Mouse (Mus musculus): ENCODE measurements around the gene Mapkapk3. TPM values are rescaled to one million over a fixed set of nuclear protein-coding genes. Genes with fewer than 3 reads are reported as not detected.

The Mapkapk3 gene
- polyA plus RNA-seq, 1 experiment from 2014 or later = 26.2 TPM

GRCm38 (mm10) chr9:107252164-107252563, 37.5 kb downstream of the Mapkapk3 start:
- Histone ChIP-seq H3K36me3 (ENCODE audit: control insufficient read depth, insufficient read depth) (peaks cover 19% of the 10 kb centered on the region; the same call in 1 of the 2 replicates), H3K27me3 (replicated peaks; ENCODE audit: control insufficient read depth, insufficient read depth, low read length) (no peaks in the 10 kb centered on the region), H3K4me2 (replicated peaks; ENCODE audit: low read depth) (no peak overlapping the region), H3K4me1 (replicated peaks; ENCODE audit: control insufficient read depth, insufficient read depth, low read length) (no peaks in the 10 kb centered on the region), H3K27ac (ENCODE audit: low read depth, low read length) (no peak overlapping the region), H3K9me3 (ENCODE audit: control insufficient read depth) (no peaks in the 10 kb centered on the region), H3K9ac (ENCODE audit: low read depth, low read length) (no peak overlapping the region), H3K4me3 (ENCODE audit: low read depth, low read length) (no peak overlapping the region)
- no peak for TF ChIP-seq CTCF (IDR thresholded peaks at IDR 0.05; ENCODE audit: low read depth)
- ATAC-seq = no peak
- 31% methylated on average over 5 of the region's 5 CpGs for WGBS

- Histone ChIP-seq H3K4me3 (ENCODE audit: low read depth, low read length) (no peak overlapping the region), H3K4me2 (replicated peaks; ENCODE audit: low read depth) (no peak overlapping the region), H3K27ac (ENCODE audit: low read depth, low read length) (no peak overlapping the region), H3K27me3 (replicated peaks; ENCODE audit: control insufficient read depth, insufficient read depth, low read length) (no peaks in the 10 kb centered on the region), H3K9ac (ENCODE audit: low read depth, low read length) (no peak overlapping the region), H3K4me1 (replicated peaks; ENCODE audit: control insufficient read depth, insufficient read depth, low read length) (no peaks in the 10 kb centered on the region), H3K36me3 (ENCODE audit: control insufficient read depth, insufficient read depth) (peaks cover 6% of the 10 kb centered on the region; the same call in 1 of the 2 replicates), H3K9me3 (ENCODE audit: control insufficient read depth) (no peaks in the 10 kb centered on the region)
- TF ChIP-seq CTCF (IDR thresholded peaks at IDR 0.05; ENCODE audit: low read depth) = no peak
- ATAC-seq = no peak
- WGBS = 80% methylated on average over 14 of the region's 14 CpGs
Measured at GRCm38 (mm10) chr9:107250416-107251337, 39.0 kb downstream of the Mapkapk3 start.

- Histone ChIP-seq H3K36me3 (ENCODE audit: control insufficient read depth, insufficient read depth) (no peaks in the 10 kb centered on the region), H3K4me2 (replicated peaks; ENCODE audit: low read depth) (no peak overlapping the region), H3K27ac (ENCODE audit: low read depth, low read length) (no peak overlapping the region), H3K9ac (ENCODE audit: low read depth, low read length) (no peak overlapping the region), H3K4me1 (replicated peaks; ENCODE audit: control insufficient read depth, insufficient read depth, low read length) (no peaks in the 10 kb centered on the region), H3K27me3 (replicated peaks; ENCODE audit: control insufficient read depth, insufficient read depth, low read length) (no peaks in the 10 kb centered on the region), H3K9me3 (ENCODE audit: control insufficient read depth) (no peaks in the 10 kb centered on the region), H3K4me3 (ENCODE audit: low read depth, low read length) (no peak overlapping the region)
- 71% methylated on average over 6 of the region's 6 CpGs for WGBS
- no peak for TF ChIP-seq CTCF (IDR thresholded peaks at IDR 0.05; ENCODE audit: low read depth)
- no peak for ATAC-seq
Measured at GRCm38 (mm10) chr9:107249154-107249553, 40.5 kb downstream of the Mapkapk3 start.

GRCm38 (mm10) chr9:107246170-107246569, 43.5 kb downstream of the Mapkapk3 start:
- 60% methylated on average over 4 of the region's 4 CpGs for WGBS
- Histone ChIP-seq H3K4me2 (replicated peaks; ENCODE audit: low read depth) (no peak overlapping the region), H3K4me3 (ENCODE audit: low read depth, low read length) (no peak overlapping the region), H3K27ac (ENCODE audit: low read depth, low read length) (no peak overlapping the region), H3K4me1 (replicated peaks; ENCODE audit: control insufficient read depth, insufficient read depth, low read length) (no peaks in the 10 kb centered on the region), H3K9me3 (ENCODE audit: control insufficient read depth) (no peaks in the 10 kb centered on the region), H3K27me3 (replicated peaks; ENCODE audit: control insufficient read depth, insufficient read depth, low read length) (no peaks in the 10 kb centered on the region), H3K36me3 (ENCODE audit: control insufficient read depth, insufficient read depth) (no peaks in the 10 kb centered on the region), H3K9ac (ENCODE audit: low read depth, low read length) (no peak overlapping the region)
- ATAC-seq = no peak
- peak; percentile 67 for TF ChIP-seq CTCF (IDR thresholded peaks at IDR 0.05; ENCODE audit: low read depth)

GRCm38 (mm10) chr9:107245311-107245710, 44.4 kb downstream of the Mapkapk3 start:
- ATAC-seq = no peak
- 83% methylated on average over 4 of the region's 4 CpGs for whole genome bisulfite sequencing

GRCm38 (mm10) chr9:107236151-107236550, 53.5 kb downstream of the Mapkapk3 start:
- no peaks in the 10 kb centered on the region for H3K9me3 ChIP-seq (ENCODE audit: control insufficient read depth)
- H3K4me2 ChIP-seq (replicated peaks; ENCODE audit: low read depth) = no peak overlapping the region
- no peak overlapping the region for H3K4me3 ChIP-seq (ENCODE audit: low read depth, low read length)
- H3K27ac ChIP-seq (ENCODE audit: low read depth, low read length) = no peak overlapping the region
- no peak for TF ChIP-seq CTCF (IDR thresholded peaks at IDR 0.05; ENCODE audit: low read depth)
- no peak for ATAC-seq
- WGBS = 72% methylated on average over 5 of the region's 5 CpGs
- no peak overlapping the region for H3K9ac ChIP-seq (ENCODE audit: low read depth, low read length)
- H3K4me1 ChIP-seq (replicated peaks; ENCODE audit: control insufficient read depth, insufficient read depth, low read length) = no peaks in the 10 kb centered on the region
- no peaks in the 10 kb centered on the region for H3K36me3 ChIP-seq (ENCODE audit: control insufficient read depth, insufficient read depth)
- peaks cover 74% of the 10 kb centered on the region for H3K27me3 ChIP-seq (replicated peaks; ENCODE audit: control insufficient read depth, insufficient read depth, low read length)

More at GRCm38 (mm10) chr9:107245311-107245710, 44.4 kb downstream of the Mapkapk3 start:
- Histone ChIP-seq H3K9ac (ENCODE audit: low read depth, low read length) (no peak overlapping the region), H3K4me2 (replicated peaks; ENCODE audit: low read depth) (no peak overlapping the region), H3K4me1 (replicated peaks; ENCODE audit: control insufficient read depth, insufficient read depth, low read length) (no peaks in the 10 kb centered on the region), H3K36me3 (ENCODE audit: control insufficient read depth, insufficient read depth) (no peaks in the 10 kb centered on the region), H3K9me3 (ENCODE audit: control insufficient read depth) (no peaks in the 10 kb centered on the region), H3K27me3 (replicated peaks; ENCODE audit: control insufficient read depth, insufficient read depth, low read length) (no peaks in the 10 kb centered on the region), H3K4me3 (ENCODE audit: low read depth, low read length) (no peak overlapping the region), H3K27ac (ENCODE audit: low read depth, low read length) (no peak overlapping the region)
- TF ChIP-seq CTCF (IDR thresholded peaks at IDR 0.05; ENCODE audit: low read depth) = no peak
